Mouse (Mus musculus): ENCODE measurements around the gene Mapk10. TPM values are rescaled to one million over a fixed set of nuclear protein-coding genes. Genes with fewer than 3 reads are reported as not detected.

Gene Mapk10
- total and polyA plus RNA-seq, 2 experiments from 2014 or later = 35.8 to 99.8 TPM

DNA sequence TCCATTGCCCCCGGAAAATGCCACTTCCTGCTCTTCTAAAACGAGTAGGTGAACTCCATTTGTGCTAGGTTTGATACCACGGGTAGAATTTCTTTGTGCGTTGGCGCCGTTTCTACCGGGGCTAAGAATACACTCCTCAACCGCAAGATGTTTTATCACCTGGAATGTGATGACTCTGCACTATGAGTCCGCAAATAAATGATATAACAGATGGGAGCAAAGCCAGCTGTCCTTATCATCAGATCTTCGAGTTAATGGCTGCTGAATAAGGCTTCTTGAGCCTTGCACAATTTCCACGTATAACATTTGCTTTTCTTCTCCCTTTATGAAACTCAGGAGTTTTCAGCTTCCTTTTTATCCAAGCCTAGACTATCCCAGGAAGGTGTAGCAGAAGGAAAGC, 351.4 kb downstream of the Mapk10 start:
- ATAC-seq (ENCODE audit: low FRiP score) (no peak), DNase-seq (ENCODE audit: low spot score) (no peak)
- Histone ChIP-seq H3K36me3 (ENCODE audit: insufficient read depth, low read length) (no peaks in the 10 kb centered on the region), H3K27me3 (ENCODE audit: insufficient read depth, low read length) (no peaks in the 10 kb centered on the region), H3K9ac (replicated peaks; ENCODE audit: low read length, poor library complexity, severe bottlenecking) (no peak overlapping the region), H3K27ac (ENCODE audit: low read depth, low read length) (no peak overlapping the region), H3K4me1 (ENCODE audit: insufficient read depth, low read length) (0 out of 2 replicates have a peak, but pooled peaks cover 4% of the 10 kb centered on the region), H3K9me3 (ENCODE audit: low read length) (no peaks in the 10 kb centered on the region), H3K4me2 (ENCODE audit: low read depth, low read length, poor library complexity, severe bottlenecking) (no peak overlapping the region), H3K4me3 (ENCODE audit: low read depth, low read length) (no peak overlapping the region)
- 84% methylated on average over 11 of the region's 11 CpGs for WGBS
- no peak for TF ChIP-seq CTCF (IDR thresholded peaks at IDR 0.05)

DNA sequence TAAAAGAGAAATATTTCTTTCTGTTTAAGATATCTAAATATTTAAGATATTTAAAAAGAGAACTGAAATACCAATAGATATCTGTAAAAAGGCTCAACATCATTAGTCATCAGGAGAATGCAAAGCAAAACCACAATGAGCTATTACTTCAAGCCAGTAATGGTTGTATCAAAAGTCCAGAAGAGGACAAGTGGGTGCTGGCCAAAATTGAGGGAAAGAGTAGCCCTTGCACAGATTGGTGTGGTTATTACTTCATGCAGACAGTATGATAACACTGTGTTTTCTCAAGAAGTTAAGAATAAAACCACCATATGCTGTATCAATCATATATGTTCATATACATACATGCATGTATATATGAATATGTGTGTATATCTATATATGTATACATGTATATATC, 353.1 kb downstream of the Mapk10 start:
- H3K4me1 ChIP-seq (ENCODE audit: insufficient read depth, low read length) = 0 out of 2 replicates have a peak, but pooled peaks cover 4% of the 10 kb centered on the region
- ATAC-seq (ENCODE audit: low FRiP score) (no peak), DNase-seq (ENCODE audit: low spot score) (no peak)
- no peak for TF ChIP-seq CTCF (IDR thresholded peaks at IDR 0.05)
- no peaks in the 10 kb centered on the region for H3K27me3 ChIP-seq (ENCODE audit: insufficient read depth, low read length)
- H3K27ac ChIP-seq (ENCODE audit: low read depth, low read length) = no peak overlapping the region
- H3K9ac ChIP-seq (replicated peaks; ENCODE audit: low read length, poor library complexity, severe bottlenecking) = no peak overlapping the region
- no peak overlapping the region for H3K4me2 ChIP-seq (ENCODE audit: low read depth, low read length, poor library complexity, severe bottlenecking)
- no peaks in the 10 kb centered on the region for H3K36me3 ChIP-seq (ENCODE audit: insufficient read depth, low read length)
- H3K9me3 ChIP-seq (ENCODE audit: low read length) = no peaks in the 10 kb centered on the region
- H3K4me3 ChIP-seq (ENCODE audit: low read depth, low read length) = no peak overlapping the region

Other genes starting within 250 kb of the Mapk10 start
- gene Ptpn13, start 213.9 kb upstream of the Mapk10 start, total RNA-seq (2014; rRNA removed) = 14.1 and 18.0 TPM in 2 replicates
- 1.9 and 2.6 TPM in 2 replicates for gene Ptpn13, start 213.9 kb upstream of the Mapk10 start, polyA plus RNA-seq (2015; fragmentation: Nextera tagmentation; extraction: Ambion mirVana)

Measured in midbrain, postnatal 0 days (tissue).